Mouse (Mus musculus) liver, embryonic 13.5 days (tissue): Measurements from ENCODE around the gene Ncam1. TPM values are rescaled to one million over a fixed set of nuclear protein-coding genes. Genes with fewer than 3 reads are reported as not detected.

Experiments used
- ATAC-seq: fragments of 200-750 bp; cut with Nextera tagmentation; 2 replicates; pipeline ENCODE4 v1.8.0; 2017; ENCODE audit warnings: low read depth, mild to moderate bottlenecking, moderate number of reproducible peaks, moderate library complexity
- DNase-seq: peaks from one replicate; pipeline ENCODE4 v3.0.0; 2022
- H3K27ac ChIP-seq: fragments of 300-500 bp; sonication (generic); 2 replicates; pipeline ENCODE4 v1.5.1; 2015; ENCODE audit warnings: moderate library complexity, mild to moderate bottlenecking, inconsistent platforms
- H3K27me3 ChIP-seq: fragments of 300-500 bp; sonication (generic); 2 replicates; pipeline ENCODE4 v1.6.1; 2015; ENCODE audit warnings: mild to moderate bottlenecking, inconsistent platforms
- H3K36me3 ChIP-seq: fragments of 300-500 bp; sonication (generic); 2 replicates; pipeline ENCODE4 v1.6.1; 2015; ENCODE audit warnings: mild to moderate bottlenecking, inconsistent platforms
- H3K4me1 ChIP-seq: fragments of 300-500 bp; sonication (generic); replicated peaks from 2 replicates; pipeline ENCODE4 v1.6.1; 2015; ENCODE audit warnings: inconsistent platforms
- H3K4me2 ChIP-seq: fragments of 300-500 bp; sonication (generic); 2 replicates; pipeline ENCODE4 v1.6.1; 2015; ENCODE audit warnings: inconsistent platforms, mild to moderate bottlenecking, moderate library complexity
- H3K4me3 ChIP-seq: fragments of 300-500 bp; sonication (generic); replicated peaks from 2 replicates; pipeline ENCODE4 v1.5.1; 2015; ENCODE audit warnings: mild to moderate bottlenecking, inconsistent platforms
- H3K9ac ChIP-seq: fragments of 300-500 bp; sonication (generic); 2 replicates; pipeline ENCODE4 v1.6.1; 2015; ENCODE audit warnings: mild to moderate bottlenecking, inconsistent platforms
- H3K9me3 ChIP-seq: fragments of 300-500 bp; sonication (generic); replicated peaks from 2 replicates; pipeline ENCODE4 v1.6.1; 2016; ENCODE audit warnings: inconsistent platforms
- WGBS: fragments of 180-500 bp; shearing (Covaris S2); methylation state at CpG from one replicate; pipeline ENCODE4 v1.1.7; 2015; ENCODE audit not compliant: insufficient replicate concordance; 5-methylcytosine and 5-hydroxymethylcytosine counted together
- polyA plus RNA-seq: library from polyadenylated mRNA; unstranded; fragments of >200 nt; fragmentation: Nextera tagmentation; extraction: Ambion mirVana; gene quantifications from 2 replicates; pipeline ENCODE4 v1.2.1, GENCODE M21; 2015

Ncam1 gene
- polyA plus RNA-seq, 1 experiment from 2014 or later, result 3.8 TPM

GRCm38 (mm10) chr9:49612387-49612786, 186.3 kb downstream of the Ncam1 start:
- Histone ChIP-seq H3K36me3 (no peaks in the 10 kb centered on the region), H3K9me3 (no peaks in the 10 kb centered on the region), H3K9ac (no peak overlapping the region), H3K27ac (no peak overlapping the region), H3K4me1 (no peaks in the 10 kb centered on the region), H3K4me2 (no peak overlapping the region), H3K27me3 (no peaks in the 10 kb centered on the region), H3K4me3 (no peak overlapping the region)
- ATAC-seq (no peak), DNase-seq (no peak)

GRCm38 (mm10) chr9:49608191-49608590, 190.5 kb downstream of the Ncam1 start:
- Histone ChIP-seq H3K4me3 (no peak overlapping the region), H3K9ac (no peak overlapping the region), H3K9me3 (no peaks in the 10 kb centered on the region), H3K4me2 (no peak overlapping the region), H3K27me3 (no peaks in the 10 kb centered on the region), H3K4me1 (no peaks in the 10 kb centered on the region), H3K36me3 (no peaks in the 10 kb centered on the region), H3K27ac (no peak overlapping the region)
- DNase-seq (no peak), ATAC-seq (no peak)
- 32% methylated on average over 2 of the region's 2 CpGs for WGBS

GRCm38 (mm10) chr9:49606717-49607116, 192.0 kb downstream of the Ncam1 start:
- Histone ChIP-seq H3K4me2 (no peak overlapping the region), H3K27me3 (no peaks in the 10 kb centered on the region), H3K9ac (no peak overlapping the region), H3K27ac (no peak overlapping the region), H3K9me3 (no peaks in the 10 kb centered on the region), H3K36me3 (no peaks in the 10 kb centered on the region), H3K4me1 (no peaks in the 10 kb centered on the region), H3K4me3 (no peak overlapping the region)
- no peak for ATAC-seq
- DNase-seq, result no peak
- 46% methylated on average over 2 of the region's 2 CpGs for WGBS

GRCm38 (mm10) chr9:49606317-49606716, 192.4 kb downstream of the Ncam1 start:
- Histone ChIP-seq H3K36me3 (no peaks in the 10 kb centered on the region), H3K4me1 (no peaks in the 10 kb centered on the region), H3K27ac (no peak overlapping the region), H3K9me3 (no peaks in the 10 kb centered on the region), H3K4me3 (no peak overlapping the region), H3K27me3 (no peaks in the 10 kb centered on the region), H3K9ac (no peak overlapping the region), H3K4me2 (no peak overlapping the region)
- DNase-seq, result no peak
- ATAC-seq, result no peak
- 57% methylated on average over 5 of the region's 5 CpGs for WGBS

GRCm38 (mm10) chr9:49605791-49606190, 192.9 kb downstream of the Ncam1 start:
- WGBS, result 59% methylated on average over 4 of the region's 4 CpGs
- H3K4me3 ChIP-seq, result no peak overlapping the region
- H3K4me2 ChIP-seq, result no peak overlapping the region
- no peaks in the 10 kb centered on the region for H3K27me3 ChIP-seq
- DNase-seq, result no peak
- H3K9ac ChIP-seq, result no peak overlapping the region
- no peak for ATAC-seq
- H3K4me1 ChIP-seq, result no peaks in the 10 kb centered on the region
- H3K27ac ChIP-seq, result no peak overlapping the region
- no peaks in the 10 kb centered on the region for H3K9me3 ChIP-seq
- no peaks in the 10 kb centered on the region for H3K36me3 ChIP-seq

- no peak overlapping the region for H3K27ac ChIP-seq
- no peak overlapping the region for H3K4me3 ChIP-seq
- DNase-seq (no peak), ATAC-seq (no peak)
- H3K4me2 ChIP-seq, result no peak overlapping the region
- H3K9me3 ChIP-seq, result no peaks in the 10 kb centered on the region
- H3K27me3 ChIP-seq, result no peaks in the 10 kb centered on the region
- no peaks in the 10 kb centered on the region for H3K4me1 ChIP-seq
- H3K36me3 ChIP-seq, result no peaks in the 10 kb centered on the region
- WGBS, result 66% methylated on average over 3 of the region's 3 CpGs
- no peak overlapping the region for H3K9ac ChIP-seq
Observed at GRCm38 (mm10) chr9:49605351-49605750, 193.4 kb downstream of the Ncam1 start.

- no peak overlapping the region for H3K9ac ChIP-seq
- no peak overlapping the region for H3K27ac ChIP-seq
- no peaks in the 10 kb centered on the region for H3K4me1 ChIP-seq
- no peaks in the 10 kb centered on the region for H3K9me3 ChIP-seq
- H3K36me3 ChIP-seq, result no peaks in the 10 kb centered on the region
- no peak overlapping the region for H3K4me3 ChIP-seq
- 67% methylated on average over 4 of the region's 4 CpGs for WGBS
- no peaks in the 10 kb centered on the region for H3K27me3 ChIP-seq
- H3K4me2 ChIP-seq, result no peak overlapping the region
- ATAC-seq (no peak), DNase-seq (no peak)
Observed at GRCm38 (mm10) chr9:49601215-49601614, 197.5 kb downstream of the Ncam1 start.

GRCm38 (mm10) chr9:49595635-49596348, 202.9 kb downstream of the Ncam1 start:
- H3K4me1 ChIP-seq, result no peaks in the 10 kb centered on the region
- H3K4me2 ChIP-seq, result no peak overlapping the region
- H3K4me3 ChIP-seq, result no peak overlapping the region
- no peaks in the 10 kb centered on the region for H3K27me3 ChIP-seq
- 59% methylated on average over 11 of the region's 11 CpGs for WGBS
- no peaks in the 10 kb centered on the region for H3K36me3 ChIP-seq
- no peak overlapping the region for H3K27ac ChIP-seq
- H3K9me3 ChIP-seq, result no peaks in the 10 kb centered on the region
- ATAC-seq (no peak), DNase-seq (no peak)
- no peak overlapping the region for H3K9ac ChIP-seq

GRCm38 (mm10) chr9:49594876-49595634, 203.7 kb downstream of the Ncam1 start:
- Histone ChIP-seq H3K9ac (no peak overlapping the region), H3K4me2 (no peak overlapping the region), H3K27ac (no peak overlapping the region), H3K36me3 (no peaks in the 10 kb centered on the region), H3K4me1 (no peaks in the 10 kb centered on the region), H3K4me3 (no peak overlapping the region), H3K9me3 (no peaks in the 10 kb centered on the region), H3K27me3 (no peaks in the 10 kb centered on the region)
- DNase-seq (no peak), ATAC-seq (no peak)
- WGBS, result 46% methylated on average over 7 of the region's 7 CpGs

- no peak for DNase-seq
- Histone ChIP-seq H3K4me3 (no peak overlapping the region), H3K4me1 (no peaks in the 10 kb centered on the region), H3K4me2 (no peak overlapping the region), H3K9ac (no peak overlapping the region), H3K27me3 (no peaks in the 10 kb centered on the region), H3K36me3 (no peaks in the 10 kb centered on the region), H3K27ac (no peak overlapping the region), H3K9me3 (no peaks in the 10 kb centered on the region)
- 54% methylated on average over 10 of the region's 10 CpGs for WGBS
- no peak for ATAC-seq
Observed at GRCm38 (mm10) chr9:49593951-49594536, 204.7 kb downstream of the Ncam1 start.

GRCm38 (mm10) chr9:49592006-49592405, 206.7 kb downstream of the Ncam1 start:
- no peaks in the 10 kb centered on the region for H3K36me3 ChIP-seq
- H3K27me3 ChIP-seq, result no peaks in the 10 kb centered on the region
- DNase-seq (no peak), ATAC-seq (no peak)
- H3K9ac ChIP-seq, result no peak overlapping the region
- 53% methylated on average over 2 of the region's 2 CpGs for WGBS
- no peaks in the 10 kb centered on the region for H3K9me3 ChIP-seq
- no peak overlapping the region for H3K27ac ChIP-seq
- no peaks in the 10 kb centered on the region for H3K4me1 ChIP-seq
- H3K4me3 ChIP-seq, result no peak overlapping the region
- H3K4me2 ChIP-seq, result no peak overlapping the region
